Mouse (Mus musculus) neural tube, embryonic 10.5 days (tissue): ENCODE results near the gene Olfr1487.
"Not testable (repeated sequence)": the region's sequence is repeated elsewhere in the genome, so short reads cannot be mapped to it uniquely, and the experiment has no call there.

Experiments
- DNase-seq: peaks from one replicate; pipeline ENCODE4 v3.0.0-alpha.2; 2017; ENCODE audit warnings: low spot score; ENCODE audit errors: extremely low spot score

Olfr1487 gene

DNA sequence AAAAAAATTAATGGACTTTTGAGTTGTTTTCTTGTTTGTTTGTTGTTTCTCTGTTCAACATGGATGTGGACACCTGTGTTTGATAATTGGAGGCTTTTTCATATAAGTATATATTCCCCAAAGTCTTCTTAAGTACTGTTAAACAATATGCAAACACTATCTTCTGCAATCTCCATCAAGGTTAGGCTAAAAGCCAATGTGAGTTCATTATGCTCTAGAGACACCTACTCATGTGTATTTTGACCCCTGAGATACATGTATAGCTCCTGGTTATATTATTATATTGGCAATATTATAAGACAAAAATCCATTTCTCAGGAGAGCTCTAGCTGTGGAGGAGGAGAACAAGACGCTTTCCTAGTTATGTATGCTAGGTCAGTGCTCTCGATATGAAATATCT is at the start of gene Olfr1487:
TSS of gene Olfr1487 (plus strand) at position 301 of the 400 bp plus-strand sequence.
- DNase-seq = not testable (repeated sequence)

DNA sequence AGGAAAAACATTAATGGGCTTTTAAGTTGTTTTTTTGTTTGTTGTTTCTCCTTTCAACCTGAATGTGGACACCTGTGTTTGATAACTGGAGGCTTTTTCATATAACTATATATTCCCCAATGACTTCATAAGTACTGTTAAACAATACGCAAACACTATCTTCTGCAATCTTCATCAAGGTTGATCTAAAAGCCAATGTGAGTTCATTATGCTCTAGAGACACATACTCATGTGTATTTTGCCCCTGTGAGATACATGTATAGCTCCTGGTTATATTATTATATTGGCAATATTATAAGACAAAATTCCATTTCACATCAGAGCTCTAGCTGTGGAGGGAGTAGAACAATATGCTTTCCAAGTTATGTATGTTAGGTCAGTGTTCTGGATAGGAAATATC is 34.0 kb upstream of the Olfr1487 start, which contains the start of gene Olfr1484:
TSS of gene Olfr1484 (plus strand) at position 301 of the 400 bp plus-strand sequence.
- DNase-seq = no peak

DNA sequence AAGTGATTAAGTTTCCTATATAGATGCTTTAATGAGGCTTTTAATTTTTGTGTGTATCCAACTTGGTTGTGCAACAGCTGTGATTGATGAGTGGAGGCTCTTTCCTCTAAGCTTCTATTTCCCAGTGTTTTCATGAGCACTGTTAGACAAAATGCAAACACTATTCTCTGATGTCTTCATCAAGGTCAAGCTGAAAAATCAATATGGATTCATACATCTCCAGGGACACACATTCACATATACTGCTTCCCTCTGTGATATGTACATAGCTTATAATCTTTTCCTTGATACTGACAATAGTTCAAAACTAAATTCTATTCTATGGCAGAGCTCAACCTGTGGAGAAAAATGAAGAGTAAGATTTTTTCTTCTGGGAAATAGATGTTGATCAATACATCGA is 14.1 kb downstream of the Olfr1487 start, which contains the start of gene Olfr1489:
TSS of gene Olfr1489 (plus strand) at position 301 of the 400 bp plus-strand sequence.
- DNase-seq = no peak

DNA sequence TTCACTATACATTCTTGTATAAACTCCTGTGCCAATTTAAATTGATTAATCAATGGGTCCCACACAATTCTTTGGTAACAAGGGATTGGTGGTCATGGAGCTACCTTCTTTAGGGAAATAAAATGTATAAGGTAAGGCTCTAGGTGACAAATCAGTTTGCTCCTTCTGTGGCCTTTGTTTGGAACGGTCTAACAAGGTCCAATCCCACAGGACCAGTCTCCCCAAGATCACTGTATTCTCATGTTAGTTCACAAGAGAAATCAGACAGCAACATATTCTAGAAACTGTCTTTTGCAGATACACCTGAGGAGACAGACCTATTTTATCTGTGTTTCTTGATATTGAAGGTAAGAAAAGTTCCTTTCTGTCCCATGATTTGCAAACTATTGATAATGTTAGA is 33.6 kb downstream of the Olfr1487 start, which contains the start of gene Olfr1490:
TSS of gene Olfr1490 (plus strand) at position 301 of the 400 bp plus-strand sequence.
- no peak for DNase-seq
